Mouse (Mus musculus): ENCODE measurements around the gene I0C0044D17Rik.

Gene I0C0044D17Rik

DNA sequence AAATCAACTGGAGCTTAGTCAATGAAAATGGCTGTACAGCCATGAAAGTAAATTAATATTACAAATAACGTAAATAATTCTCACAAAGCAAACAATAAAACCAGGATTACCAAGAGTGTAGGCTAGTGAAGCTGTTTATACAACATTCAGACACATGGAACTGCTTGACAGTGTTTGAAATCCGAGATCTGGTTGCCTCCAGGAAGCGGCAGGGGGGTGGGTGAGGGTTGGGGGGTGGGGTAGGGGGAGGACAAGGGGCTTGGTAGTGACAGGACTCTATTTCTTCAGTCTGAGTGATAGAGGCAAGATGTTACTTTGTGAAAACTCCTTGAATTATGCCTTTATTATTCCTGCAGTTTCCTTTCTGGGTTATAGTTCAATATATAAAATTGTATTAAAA, 3.1 kb upstream of the I0C0044D17Rik start:
- no peak for DNase-seq (ENCODE audit: low spot score)

DNA sequence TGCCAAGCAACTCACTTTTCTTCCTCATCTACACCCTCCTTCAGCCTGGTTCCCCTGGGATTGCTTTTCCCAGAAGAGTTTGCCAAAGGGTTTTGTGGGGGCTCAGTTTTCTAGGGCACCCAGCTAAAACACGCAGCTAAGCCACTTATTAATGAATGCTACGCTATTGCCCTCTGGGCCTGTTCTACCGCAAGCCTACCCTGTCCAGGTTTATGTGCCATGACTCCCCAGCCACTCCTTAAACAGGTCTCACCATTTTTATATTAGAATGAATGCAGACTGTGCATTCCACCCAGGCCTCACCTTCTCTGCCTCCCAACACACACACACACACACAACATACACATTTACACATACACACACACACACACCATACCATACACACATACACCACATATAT, 593 bp downstream of the I0C0044D17Rik start:
- DNase-seq (ENCODE audit: low spot score): no peak

DNA sequence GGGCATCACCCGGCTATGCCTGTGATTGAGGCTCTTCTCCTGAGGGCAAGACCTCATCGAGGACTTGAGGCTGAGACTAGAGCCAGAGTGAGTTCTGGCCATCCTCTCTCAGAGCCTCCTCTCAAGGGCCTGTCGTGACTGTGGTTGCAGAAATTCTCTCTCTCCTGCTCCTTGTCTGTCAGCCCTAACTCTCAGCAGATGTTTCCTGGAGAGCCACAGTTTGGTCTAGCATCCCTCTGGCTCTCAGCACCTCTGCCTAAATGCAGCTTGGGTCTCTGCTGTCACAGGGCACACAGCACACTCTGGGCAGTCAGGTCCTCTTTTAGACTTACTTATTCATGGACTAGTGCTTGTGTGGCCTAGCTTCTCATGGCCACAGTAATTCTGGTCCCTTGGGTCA, 1.2 kb downstream of the I0C0044D17Rik start:
- DNase-seq (ENCODE audit: low spot score): no peak

DNA sequence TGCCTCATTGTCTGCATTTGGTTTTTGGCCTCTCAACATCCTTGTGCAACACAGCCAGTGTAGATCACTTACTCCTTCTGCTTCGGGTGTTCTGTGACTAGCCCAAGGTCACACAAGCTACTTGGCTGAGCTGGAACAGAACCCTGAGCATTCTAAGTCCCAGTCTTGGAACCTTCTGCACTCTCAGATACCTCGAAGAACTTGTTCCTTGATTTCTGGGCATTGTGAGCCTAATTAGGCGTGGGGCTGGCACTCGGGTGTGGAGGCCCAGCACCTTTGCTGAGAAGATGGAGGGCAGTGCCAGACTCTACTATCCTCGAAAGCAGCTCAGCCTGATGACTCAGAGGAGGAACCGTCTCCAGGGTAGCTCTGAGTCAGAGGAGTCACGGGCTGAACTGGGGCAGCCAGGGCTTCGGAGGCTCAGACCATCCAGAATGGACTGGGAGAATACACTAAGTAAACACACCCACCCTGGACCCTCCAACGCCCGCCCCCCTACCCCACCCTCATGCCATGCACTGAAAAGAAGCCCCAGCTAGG, 4.4 kb downstream of the I0C0044D17Rik start:
- DNase-seq (ENCODE audit: low spot score): no peak

DNA sequence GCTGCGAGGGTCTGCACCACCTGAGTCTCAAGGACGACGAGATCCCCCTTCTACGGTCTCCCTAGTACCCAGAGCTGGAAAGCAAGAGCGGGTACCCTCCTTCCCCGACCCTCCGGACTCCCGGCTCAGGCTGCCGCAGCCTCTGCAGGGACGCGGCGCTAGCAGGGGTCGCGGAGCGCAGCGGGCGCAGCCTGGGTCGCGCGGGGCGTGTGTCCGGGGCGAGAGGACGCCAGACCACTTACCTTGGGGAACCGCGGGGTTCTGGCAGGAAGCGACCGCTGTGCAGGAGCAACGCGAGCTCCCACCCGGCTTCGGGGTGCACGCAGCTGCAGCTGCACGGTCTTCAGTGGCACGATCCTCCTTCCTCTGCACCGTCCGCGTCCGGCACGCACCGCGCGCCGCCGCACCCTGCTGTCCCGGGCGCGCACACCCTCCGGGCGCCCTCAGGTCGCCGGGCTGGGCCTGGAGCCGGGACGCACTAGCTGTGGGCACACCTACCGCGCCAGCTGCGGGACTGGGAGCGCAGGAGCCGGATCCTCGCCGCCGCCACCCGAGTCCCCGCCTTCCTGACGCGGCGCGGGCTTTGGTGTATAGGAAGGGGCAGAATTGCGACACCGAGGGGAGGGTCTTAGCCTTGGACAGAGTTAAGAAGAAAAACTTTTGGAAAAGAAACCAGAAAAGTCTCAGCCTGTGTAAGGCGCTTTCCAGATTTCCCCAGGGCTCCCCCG, 6.3 kb downstream of the I0C0044D17Rik start, which contains the start of gene Kank4:
TSS of gene Kank4 (minus strand) at position 354 of the 728 bp plus-strand sequence.
- peak; percentile 45 for DNase-seq (ENCODE audit: low spot score)

DNA sequence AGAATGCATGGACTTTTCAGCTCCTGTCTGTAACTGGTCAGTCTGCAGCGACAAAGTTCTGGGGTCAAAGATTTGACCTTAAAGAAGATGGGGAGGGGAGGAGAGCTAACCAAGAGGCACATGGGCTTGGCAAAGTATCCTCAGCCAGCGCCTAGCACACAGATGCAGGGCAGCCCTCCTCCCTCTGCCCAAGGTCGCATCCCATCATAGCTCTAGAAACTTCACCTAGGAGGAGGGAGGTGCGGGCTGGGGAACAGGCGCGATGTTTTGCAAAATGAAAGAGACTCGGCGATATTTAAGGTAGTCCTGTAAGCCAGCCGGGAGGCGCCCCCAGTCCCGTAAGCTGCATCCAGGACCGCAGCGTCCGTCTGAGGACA, 6.8 kb downstream of the I0C0044D17Rik start:
- no peak for DNase-seq (ENCODE audit: low spot score)

DNA sequence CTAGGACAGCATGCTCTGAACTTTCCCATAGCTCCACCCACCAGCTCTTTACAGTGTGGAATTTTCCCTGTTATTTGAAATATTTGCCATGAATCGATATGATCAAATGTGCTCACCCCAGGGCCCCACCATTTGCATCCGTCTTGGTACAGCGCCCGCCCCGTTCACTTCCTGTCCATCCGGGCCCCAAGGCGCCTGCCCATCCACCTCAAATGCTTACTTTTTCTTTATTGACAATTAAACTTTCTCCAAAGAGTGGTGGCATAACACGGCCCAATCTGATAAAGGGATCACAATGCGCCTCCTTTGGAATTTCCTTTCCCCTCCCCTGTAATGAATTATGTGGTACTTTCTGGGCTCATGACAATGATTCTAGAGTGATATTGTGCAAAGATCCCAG, 17.3 kb downstream of the I0C0044D17Rik start:
- no peak for DNase-seq (ENCODE audit: low spot score)

DNA sequence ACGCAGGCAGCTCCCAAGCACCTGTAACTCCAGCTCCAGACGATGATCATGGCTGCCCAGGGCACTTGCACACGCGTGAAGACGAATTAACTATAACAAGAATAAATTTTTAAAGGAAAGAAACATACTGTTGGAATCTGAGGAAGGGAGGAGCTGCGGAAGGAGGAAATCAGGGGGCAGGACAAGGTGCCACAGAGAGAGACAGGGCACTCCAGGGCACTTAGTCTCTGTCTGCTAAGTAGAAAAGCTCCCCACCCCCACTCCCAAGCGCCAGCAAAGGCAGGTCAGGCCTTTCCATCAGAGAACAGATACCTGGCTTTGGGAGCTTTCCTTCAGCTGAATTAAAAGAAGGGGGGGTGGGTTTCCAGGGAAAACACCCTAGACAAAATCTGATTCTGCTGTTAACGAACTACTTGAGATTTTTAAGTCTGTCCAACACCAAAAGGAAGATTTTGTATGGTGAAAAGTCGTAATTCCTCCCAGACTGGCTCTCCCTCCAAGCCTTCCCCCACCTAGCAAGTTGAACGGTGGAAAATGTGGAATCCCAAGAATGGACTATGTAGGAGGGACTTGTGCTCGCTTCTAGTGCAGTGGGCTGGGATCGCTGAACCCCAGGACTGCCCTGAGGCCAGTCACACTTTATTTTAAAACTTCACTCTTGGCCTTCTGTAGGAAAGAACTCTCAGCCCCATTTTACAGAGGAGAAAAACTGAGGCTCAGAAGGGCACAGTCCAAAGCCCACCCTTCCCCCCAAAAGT, 18.2 kb downstream of the I0C0044D17Rik start:
- DNase-seq (ENCODE audit: low spot score): no peak

DNA sequence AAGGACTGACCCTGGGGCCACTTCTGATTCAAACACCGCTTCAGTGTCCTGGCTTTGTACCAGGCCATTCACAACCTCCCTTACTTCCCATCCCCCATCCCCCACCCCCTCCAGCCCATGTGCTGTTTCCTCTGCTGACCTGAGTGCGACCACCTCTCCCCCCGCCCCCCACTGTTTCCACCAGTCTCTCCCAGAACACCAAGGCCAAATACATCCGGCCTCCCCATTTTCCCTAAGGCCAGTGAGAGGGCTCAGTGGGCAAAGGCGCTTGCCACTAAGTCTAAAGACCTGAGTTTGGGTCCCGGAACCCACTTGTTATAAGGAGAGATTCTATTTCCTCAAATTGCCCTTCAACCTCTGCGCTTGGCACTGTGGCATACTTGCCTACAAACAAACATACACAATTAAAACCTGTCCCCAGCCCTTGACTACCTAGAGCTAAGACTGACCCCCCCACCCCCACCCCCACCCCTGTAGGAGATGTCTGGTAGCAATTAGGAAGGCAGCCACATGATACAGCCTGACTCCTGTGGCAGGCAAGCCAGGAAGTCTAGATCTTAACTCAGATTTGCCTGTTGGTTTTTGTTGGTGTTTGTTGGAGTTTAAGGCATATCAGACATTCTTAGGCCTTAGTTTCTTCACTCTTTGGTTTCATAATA, 19.0 kb downstream of the I0C0044D17Rik start:
- no peak for DNase-seq (ENCODE audit: low spot score)

DNA sequence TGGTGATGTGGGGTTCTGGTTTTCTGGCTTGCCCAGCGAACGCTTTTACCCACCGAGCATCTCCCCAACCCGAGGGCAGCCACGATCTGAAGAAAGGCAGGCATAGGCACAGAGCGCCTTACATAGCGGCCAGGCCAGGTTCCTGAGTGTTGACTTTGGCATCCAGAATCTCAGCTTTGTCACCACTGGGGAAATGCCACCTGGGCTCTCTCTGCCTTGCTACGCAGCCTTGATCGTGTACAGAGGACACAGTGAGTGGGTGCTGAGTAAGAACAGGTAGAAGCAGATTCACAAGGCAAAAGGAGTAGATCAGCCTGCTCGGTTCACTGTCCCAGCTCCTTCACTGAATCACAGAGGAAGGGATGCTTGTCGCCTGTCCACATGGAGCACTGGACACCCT, 21.9 kb downstream of the I0C0044D17Rik start:
- no peak for DNase-seq (ENCODE audit: low spot score)

DNA sequence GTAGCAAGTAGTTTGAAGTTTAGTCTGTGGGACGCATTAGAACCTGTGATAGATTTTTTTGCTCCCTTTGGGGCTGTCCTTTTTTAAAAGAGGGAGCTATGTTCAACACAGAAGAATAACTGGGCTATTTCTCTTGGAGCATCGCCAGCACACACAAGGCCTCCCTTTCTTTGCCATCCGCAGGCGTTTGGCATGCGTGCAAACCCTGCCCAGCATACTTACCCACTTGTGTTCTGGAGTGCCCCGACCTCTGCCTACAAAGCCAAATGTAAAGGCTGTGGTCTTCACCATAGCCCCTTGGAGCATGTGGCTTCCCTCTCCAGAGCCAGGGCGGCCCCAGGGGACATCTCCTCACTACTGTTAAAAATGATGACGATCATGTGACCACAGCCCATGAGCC, 22.8 kb downstream of the I0C0044D17Rik start:
- DNase-seq (ENCODE audit: low spot score): no peak

DNA sequence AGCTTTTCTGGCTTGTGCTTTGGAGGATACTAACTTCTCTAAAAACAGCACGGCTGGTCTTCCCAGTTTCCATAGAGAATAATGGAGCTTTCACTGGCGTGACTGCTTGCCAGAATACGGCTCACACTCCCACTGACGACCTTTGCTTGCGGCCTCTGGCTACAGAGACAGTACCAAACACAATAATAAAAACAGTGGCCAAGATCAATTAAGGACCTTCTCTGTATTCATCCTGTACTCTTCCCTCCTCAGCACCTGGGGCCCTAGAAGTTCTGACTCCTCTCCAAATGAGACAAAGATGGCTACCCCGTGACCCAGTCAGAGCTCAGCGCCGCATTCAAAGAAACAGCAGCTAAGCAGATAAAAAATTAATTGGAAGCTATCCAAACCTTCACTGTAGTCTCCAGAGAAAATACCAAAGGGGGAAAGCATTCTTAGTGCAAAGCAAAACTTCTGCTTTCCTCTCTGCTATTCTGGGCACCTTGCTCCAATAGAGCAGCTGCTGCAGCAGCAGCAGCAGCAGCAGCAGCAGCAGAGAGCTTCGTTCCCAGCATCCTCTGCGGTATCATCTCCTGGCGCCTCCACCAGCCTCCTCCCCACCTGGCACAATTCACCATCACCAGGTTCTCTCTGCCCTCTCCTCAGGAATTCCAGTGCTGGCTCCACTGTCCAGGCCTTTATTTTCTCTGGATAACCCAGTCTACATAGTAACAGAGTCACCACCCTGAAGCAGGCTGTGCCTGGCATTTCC, 26.9 kb downstream of the I0C0044D17Rik start:
- peak; percentile 48 for DNase-seq (ENCODE audit: low spot score)

DNA sequence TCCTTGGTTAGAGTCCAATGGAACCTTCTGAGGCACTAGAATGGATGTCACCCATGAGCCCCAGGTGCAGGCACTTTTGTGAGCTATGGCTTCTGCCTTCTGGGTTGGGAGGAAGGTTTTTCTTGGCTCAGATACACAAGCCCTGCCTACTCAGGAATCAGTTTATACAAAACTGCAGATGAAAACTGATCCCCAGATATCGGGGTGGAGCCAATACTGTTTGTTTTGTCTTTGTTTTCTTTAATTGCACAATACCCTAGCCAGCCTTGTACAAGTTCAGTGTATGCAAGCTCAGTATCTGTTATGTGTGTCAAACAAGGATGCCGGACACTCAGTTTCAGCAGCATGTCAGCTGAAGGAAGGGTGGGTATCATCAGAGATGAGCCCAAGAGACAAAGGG, 28.4 kb downstream of the I0C0044D17Rik start:
- no peak for DNase-seq (ENCODE audit: low spot score)

DNA sequence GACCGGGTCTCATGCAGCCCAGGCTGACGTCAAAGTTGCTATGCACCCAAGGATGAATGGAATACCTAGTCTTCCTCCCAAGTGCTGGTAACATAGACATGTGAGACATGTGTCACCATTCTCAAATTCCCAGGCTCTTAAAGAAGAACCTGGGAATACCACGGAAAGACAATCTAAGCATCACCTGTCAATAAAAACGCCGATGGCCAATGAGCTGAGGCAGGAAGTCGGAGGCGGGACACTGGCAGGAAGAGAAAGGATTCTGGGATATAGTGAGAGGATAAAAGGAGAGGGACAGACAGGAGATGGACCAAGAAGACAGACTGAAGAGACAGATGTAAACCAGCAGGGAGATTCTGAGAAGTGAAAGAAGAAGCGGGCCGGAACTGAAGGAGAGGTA, 30.2 kb downstream of the I0C0044D17Rik start:
- DNase-seq (ENCODE audit: low spot score): no peak

DNA sequence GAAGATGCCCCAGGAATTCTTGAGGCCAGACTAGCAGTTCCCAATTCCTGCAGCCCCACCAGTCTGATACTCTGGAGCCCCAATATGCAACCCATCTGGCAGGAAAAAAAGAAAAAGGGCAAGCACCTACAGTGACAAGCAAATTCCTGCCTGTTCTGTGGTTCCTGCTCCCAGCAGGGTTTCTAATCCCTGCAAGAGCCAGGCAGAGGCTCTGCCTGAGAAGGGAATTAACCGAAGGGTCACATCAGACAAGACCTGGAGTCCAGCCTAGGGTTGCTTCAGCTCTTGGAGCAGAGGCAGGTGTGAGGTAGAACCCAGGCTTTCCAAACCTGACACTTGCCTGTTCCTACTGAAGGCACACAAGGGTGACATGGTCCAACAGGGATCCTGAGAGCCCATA, 32.9 kb downstream of the I0C0044D17Rik start:
- DNase-seq (ENCODE audit: low spot score): no peak

DNA sequence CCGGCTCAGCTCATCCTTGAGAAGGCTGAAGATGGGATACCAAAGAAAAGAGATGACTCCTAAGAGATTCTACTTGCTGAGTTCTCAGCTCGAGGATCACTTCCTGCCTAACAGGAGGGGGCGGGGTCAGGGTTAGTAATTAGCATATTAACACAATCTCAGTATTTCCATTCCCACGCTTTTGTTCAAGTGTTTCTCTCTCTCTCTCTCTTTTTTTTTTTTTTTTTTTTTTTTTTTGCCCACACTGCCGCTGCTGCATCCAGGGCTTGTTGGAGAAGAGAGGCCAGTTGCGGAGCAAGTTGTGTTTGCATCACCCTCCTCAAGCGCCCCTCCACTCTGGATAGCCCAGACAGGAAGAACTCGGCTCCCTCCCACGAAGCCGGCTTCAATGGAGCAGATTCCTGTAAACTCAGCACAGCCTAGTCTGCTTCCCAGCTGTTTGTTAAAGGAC, 33.8 kb downstream of the I0C0044D17Rik start:
- no peak for DNase-seq (ENCODE audit: low spot score)

DNA sequence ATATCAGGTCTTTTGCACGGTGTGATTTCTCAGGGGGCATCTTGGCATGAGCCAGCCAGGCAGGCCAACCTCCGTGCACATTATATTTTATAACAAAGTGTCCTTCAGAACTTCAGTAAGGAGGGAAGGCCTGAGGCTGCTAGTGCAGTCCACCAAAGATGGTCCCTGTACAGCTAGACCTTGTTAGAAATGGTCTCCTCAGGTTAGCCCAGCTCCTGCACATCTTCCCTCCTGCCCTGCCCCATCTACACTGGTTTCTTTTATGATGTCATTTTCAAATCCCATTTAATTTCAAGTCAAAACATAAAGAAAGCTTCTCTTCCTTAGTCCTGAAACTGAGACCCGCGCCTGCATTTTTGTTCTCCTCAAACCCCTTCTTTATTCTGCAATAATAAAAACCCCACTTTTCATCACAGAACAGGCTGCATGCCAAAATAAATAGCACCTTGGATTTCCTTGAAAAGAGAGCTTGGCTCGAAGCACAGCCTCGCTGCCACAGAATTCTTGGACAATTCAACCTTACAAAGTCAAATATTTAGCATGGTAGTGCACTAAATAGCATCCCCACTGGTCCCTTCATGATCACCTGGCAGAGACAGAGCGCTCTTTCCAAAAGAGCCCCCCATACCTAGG, 34.4 kb downstream of the I0C0044D17Rik start:
- no peak for DNase-seq (ENCODE audit: low spot score)

DNA sequence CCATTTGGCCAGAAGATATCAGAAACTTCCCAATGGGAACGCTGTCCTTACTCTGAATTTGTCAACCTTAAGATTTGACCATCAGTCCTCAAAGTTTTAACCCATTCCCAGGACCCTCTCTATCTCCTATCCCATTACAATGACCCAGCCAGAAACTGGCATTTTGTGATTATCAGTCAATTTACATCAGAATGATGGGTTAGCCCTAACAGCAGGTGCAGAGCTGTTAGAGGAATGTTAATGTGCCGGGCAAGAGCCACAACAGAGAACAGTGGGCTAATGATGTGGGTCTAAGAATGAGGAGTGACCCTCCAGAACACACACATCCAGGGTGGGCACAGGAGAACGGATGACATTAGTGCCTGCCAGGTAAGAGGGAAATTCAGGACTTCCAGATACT, 37.4 kb downstream of the I0C0044D17Rik start:
- DNase-seq (ENCODE audit: low spot score): no peak

DNA sequence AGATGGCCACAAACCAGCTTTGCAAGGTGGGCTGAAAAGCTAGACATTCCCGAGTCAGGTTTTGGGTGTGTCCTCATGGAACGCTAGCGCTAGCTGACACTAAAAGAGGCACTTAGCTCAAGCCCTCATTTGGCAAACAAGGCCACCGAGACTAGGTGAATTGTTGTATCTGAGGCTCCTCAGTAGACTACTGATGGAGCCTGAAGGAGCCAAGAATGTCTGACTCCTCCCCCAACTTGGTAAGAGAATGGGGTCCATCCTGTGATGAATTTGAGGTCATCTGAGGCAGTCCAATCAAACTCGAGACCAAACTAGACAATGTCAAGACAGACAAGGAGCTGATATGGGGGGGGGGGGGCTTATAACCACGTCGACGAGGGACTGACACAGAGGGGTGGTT, 37.8 kb downstream of the I0C0044D17Rik start:
- DNase-seq (ENCODE audit: low spot score): no peak

DNA sequence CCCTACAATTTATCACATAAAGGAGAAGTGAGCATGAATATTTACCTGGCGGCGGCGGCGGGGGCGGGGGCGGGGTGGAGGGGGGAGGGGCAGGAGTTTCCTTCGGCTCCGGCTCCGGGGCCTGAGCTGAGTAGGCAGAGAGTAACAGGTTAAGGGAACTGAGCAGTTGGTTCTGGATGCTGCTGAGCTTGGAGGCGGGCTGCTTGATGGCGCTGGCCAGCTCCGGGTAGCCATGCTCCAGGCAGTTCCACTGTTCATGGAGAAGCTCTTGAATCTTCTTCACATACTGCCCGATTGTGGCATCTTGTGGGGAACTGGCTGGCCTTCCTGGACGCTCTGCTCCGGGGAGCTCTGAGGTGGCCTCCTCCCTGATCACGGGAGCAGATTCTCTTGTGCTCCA, 45.4 kb downstream of the I0C0044D17Rik start:
- no peak for DNase-seq (ENCODE audit: low spot score)

DNA sequence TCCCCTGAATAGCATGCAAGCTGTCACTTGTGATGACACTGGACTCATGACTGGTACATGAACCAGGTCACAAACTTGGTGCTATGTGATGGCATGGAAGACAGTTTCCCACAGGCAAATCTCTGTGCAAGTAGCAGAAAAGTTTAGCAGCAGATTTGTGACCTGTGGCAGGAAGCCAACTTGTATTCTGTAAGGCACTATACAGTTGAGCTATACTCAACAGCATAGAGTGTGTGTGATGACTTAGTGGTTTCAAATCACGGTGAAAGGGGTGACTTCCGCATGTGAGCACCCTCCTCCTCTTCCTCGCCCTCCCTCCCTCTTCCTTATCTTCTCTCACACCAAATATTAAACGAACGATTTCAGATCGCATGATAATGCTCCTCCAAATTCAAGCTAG, 46.2 kb downstream of the I0C0044D17Rik start:
- no peak for DNase-seq (ENCODE audit: low spot score)

Data from ovary, postnatal 14 days (tissue).